Mouse (Mus musculus) heart, adult 2 months (tissue): ENCODE measurements at regions not wholly inside any gene's neighbourhood (a gene's known extent, or its start where the extent isn't known, plus 50 kb on each side); places are given as distances from the start of the nearest gene placed in this dataset.
"Not testable (repeated sequence)": the region's sequence is repeated elsewhere in the genome, so short reads cannot be mapped to it uniquely, and the experiment has no call there.

ENCODE experiments used
- DNase-seq, 2 experiments: peaks; one replicate each; pipeline ENCODE4 v3.0.0; 2021
- H3K27ac ChIP-seq: fragments of 200-600 bp; 2 replicates; pipeline ENCODE4 v1.8.1; 2022
- H3K27me3 ChIP-seq: fragments of 200-500 bp; 2 replicates; pipeline ENCODE4 v1.6.1; 2012; ENCODE audit warnings: mild to moderate bottlenecking, low read length, inconsistent platforms, mixed read lengths; ENCODE audit not compliant: control insufficient read depth, insufficient read depth
- H3K36me3 ChIP-seq: fragments of 200-500 bp; 2 replicates; pipeline ENCODE4 v1.6.1; 2012; ENCODE audit warnings: low read length, inconsistent platforms; ENCODE audit not compliant: control insufficient read depth, insufficient read depth
- H3K4me1 ChIP-seq: fragments of 200-500 bp; 2 replicates; pipeline ENCODE4 v1.6.1; 2011; ENCODE audit warnings: low read length; ENCODE audit not compliant: control insufficient read depth, insufficient read depth
- H3K4me3 ChIP-seq: fragments of 200-600 bp; 2 replicates; pipeline ENCODE4 v1.8.1; 2022
- H3K79me2 ChIP-seq: fragments of 200-500 bp; replicated peaks from 2 replicates; pipeline ENCODE4 v1.6.1; 2012; ENCODE audit warnings: mild to moderate bottlenecking, inconsistent platforms, low read length, moderate library complexity, mixed read lengths; ENCODE audit not compliant: control insufficient read depth, insufficient read depth
- H3K9ac ChIP-seq: fragments of 200-500 bp; 2 replicates; pipeline ENCODE4 v1.6.1; 2012; ENCODE audit warnings: low read depth, mild to moderate bottlenecking, control low read depth, inconsistent platforms, low read length, mixed read lengths
- CTCF ChIP-seq: fragments of 200-600 bp; IDR thresholded peaks from 2 replicates; pipeline ENCODE4 v1.8.1; 2022; ENCODE audit warnings: antibody characterized with exemption, mild to moderate bottlenecking, moderate library complexity
- EP300 ChIP-seq: fragments of 200-500 bp; IDR thresholded peaks from 2 replicates; pipeline ENCODE4 v1.6.1; 2011; ENCODE audit warnings: low read depth, low read length, control low read depth; ENCODE audit not compliant: insufficient read depth
- POLR2A ChIP-seq: fragments of 200-500 bp; IDR thresholded peaks from 2 replicates; pipeline ENCODE4 v1.6.1; 2011; ENCODE audit warnings: mild to moderate bottlenecking, low read depth, low read length, control low read depth; ENCODE audit not compliant: insufficient read depth
- WGBS: fragments of 180-500 bp; shearing (Covaris S2); methylation state at CpG from one replicate; pipeline ENCODE4 v1.1.7; 2018; 5-methylcytosine and 5-hydroxymethylcytosine counted together
- intact Hi-C: fragments of 180-260 bp; cut with DNase I; formaldehyde crosslinking; loops from one replicate; pipeline ENCODE4 v1.15.1; 2025

- Histone ChIP-seq H3K36me3 (no peaks in the 10 kb centered on the region), H3K79me2 (no peaks in the 10 kb centered on the region), H3K27me3 (no peaks in the 10 kb centered on the region), H3K27ac (no peak overlapping the region), H3K4me1 (no peaks in the 10 kb centered on the region), H3K4me3 (no peak overlapping the region), H3K9ac (no peak overlapping the region)
- TF ChIP-seq EP300 (no peak), CTCF (no peak)
- intact Hi-C loops, result no loop called here
- DNase-seq, result no peak
- WGBS, result 82% methylated on average over 3 of the region's 3 CpGs
These were observed 50.9 kb upstream of the Hivep1 start for GRCm38 (mm10) chr13:42000966-42001365.

- Histone ChIP-seq H3K4me3 (no peak overlapping the region), H3K27ac (no peak overlapping the region), H3K36me3 (no peaks in the 10 kb centered on the region), H3K27me3 (no peaks in the 10 kb centered on the region), H3K4me1 (no peaks in the 10 kb centered on the region), H3K79me2 (no peaks in the 10 kb centered on the region), H3K9ac (no peak overlapping the region)
- TF ChIP-seq POLR2A (no peak), CTCF (no peak), EP300 (no peak)
- no peak for DNase-seq
- WGBS, result 44% methylated on average over 9 of the region's 9 CpGs
- intact Hi-C loops, result no loop called here
These were observed 53.9 kb upstream of the Hivep1 start for GRCm38 (mm10) chr13:41997883-41998282.

GRCm38 (mm10) chr13:41994126-41994525, 57.7 kb upstream of the Hivep1 start:
- DNase-seq, result peak in 1 of 2 experiments; percentile 25
- Histone ChIP-seq H3K27ac (no peak overlapping the region), H3K79me2 (no peaks in the 10 kb centered on the region), H3K4me3 (no peak overlapping the region), H3K36me3 (no peaks in the 10 kb centered on the region), H3K4me1 (no peaks in the 10 kb centered on the region), H3K9ac (no peak overlapping the region), H3K27me3 (no peaks in the 10 kb centered on the region)
- no peak for TF ChIP-seq POLR2A
- 42% methylated on average over 3 of the region's 3 CpGs for WGBS
- intact Hi-C loops, result no loop called here

- Histone ChIP-seq H3K4me3 (no peak overlapping the region), H3K36me3 (no peaks in the 10 kb centered on the region), H3K9ac (no peak overlapping the region), H3K27ac (no peak overlapping the region), H3K27me3 (no peaks in the 10 kb centered on the region), H3K79me2 (no peaks in the 10 kb centered on the region), H3K4me1 (no peaks in the 10 kb centered on the region)
- TF ChIP-seq CTCF (no peak), EP300 (no peak), POLR2A (no peak)
- no peak for DNase-seq
- intact Hi-C loops, result no loop called here
- 35% methylated on average over 3 of the region's 3 CpGs for WGBS
These were observed 75.9 kb upstream of the Hivep1 start for GRCm38 (mm10) chr13:41975918-41976317.

DNA sequence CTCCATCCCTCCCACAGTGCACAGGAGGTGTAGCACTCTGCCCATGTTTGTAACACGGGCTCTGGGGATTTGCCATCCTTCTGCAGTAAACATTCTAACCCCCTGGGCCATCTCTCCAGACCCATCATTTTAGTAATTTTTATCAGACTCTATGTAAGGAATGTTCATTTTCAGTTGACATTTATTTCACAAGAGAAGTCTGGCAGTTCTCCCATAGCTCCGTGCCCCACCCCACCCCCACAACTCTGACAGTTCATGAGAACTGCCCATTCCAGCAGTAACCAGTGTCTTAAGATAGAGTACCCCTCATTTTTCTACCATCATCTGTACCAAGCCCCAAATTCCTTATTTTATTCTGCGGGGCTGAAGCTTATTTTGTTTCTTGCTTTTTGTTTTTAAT, 88.9 kb upstream of the Hivep1 start:
- Histone ChIP-seq H3K9ac (no peak overlapping the region), H3K27me3 (no peaks in the 10 kb centered on the region), H3K79me2 (no peaks in the 10 kb centered on the region), H3K27ac (no peak overlapping the region), H3K4me1 (no peaks in the 10 kb centered on the region), H3K36me3 (no peaks in the 10 kb centered on the region), H3K4me3 (no peak overlapping the region)
- intact Hi-C loops, result no loop called here
- no peak for TF ChIP-seq CTCF
- no peak for TF ChIP-seq EP300
- TF ChIP-seq POLR2A, result no peak
- 67% methylated on average over 3 of the region's 3 CpGs for WGBS
- DNase-seq, result no peak

- DNase-seq, H3K36me3 ChIP-seq, H3K9ac ChIP-seq, H3K4me3 ChIP-seq, H3K4me1 ChIP-seq, H3K79me2 ChIP-seq, H3K27ac ChIP-seq, H3K27me3 ChIP-seq, intact Hi-C loops: not testable (repeated sequence)
- 78% methylated on average over 3 of the region's 3 CpGs for WGBS
These were observed 90.9 kb upstream of the Hivep1 start for GRCm38 (mm10) chr13:41960960-41961359.

DNA sequence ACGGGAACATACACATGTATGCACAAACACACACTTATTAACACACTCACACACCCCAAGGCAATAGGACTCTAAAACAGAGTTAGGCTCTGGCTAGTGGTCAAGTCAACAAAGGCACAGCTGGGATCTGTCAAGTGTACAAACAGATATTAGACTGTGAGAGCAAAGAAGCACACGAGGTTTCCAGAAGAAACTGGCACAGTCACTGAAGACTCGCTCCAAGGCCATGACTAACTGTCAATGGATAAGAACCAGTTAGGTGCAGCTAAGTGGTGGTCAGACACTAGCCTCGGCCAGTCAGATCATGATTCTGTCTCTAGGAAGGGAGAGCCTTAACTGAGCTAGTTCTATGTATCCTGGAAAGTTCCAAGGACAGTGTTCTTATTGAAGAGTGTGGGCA, 93.9 kb upstream of the Hivep1 start:
- intact Hi-C loops, result no loop called here
- Histone ChIP-seq H3K79me2 (no peaks in the 10 kb centered on the region), H3K4me1 (no peaks in the 10 kb centered on the region), H3K27me3 (no peaks in the 10 kb centered on the region), H3K9ac (no peak overlapping the region), H3K27ac (no peak overlapping the region), H3K4me3 (no peak overlapping the region), H3K36me3 (no peaks in the 10 kb centered on the region)
- peak; percentile 25 to 56 for DNase-seq
- 57% methylated on average over 4 of the region's 4 CpGs for WGBS
- TF ChIP-seq CTCF (no peak), EP300 (no peak), POLR2A (no peak)
